Mouse (Mus musculus): ENCODE results near the gene Comt.

The Comt gene

GRCm38 (mm10) chr16:18433341-18433920 is 6.8 kb upstream of the Comt start:
- no peak for DNase-seq (ENCODE audit: low spot score)

- no peak for DNase-seq (ENCODE audit: low spot score)
Measured at GRCm38 (mm10) chr16:18430641-18431212, 4.1 kb upstream of the Comt start.

DNA sequence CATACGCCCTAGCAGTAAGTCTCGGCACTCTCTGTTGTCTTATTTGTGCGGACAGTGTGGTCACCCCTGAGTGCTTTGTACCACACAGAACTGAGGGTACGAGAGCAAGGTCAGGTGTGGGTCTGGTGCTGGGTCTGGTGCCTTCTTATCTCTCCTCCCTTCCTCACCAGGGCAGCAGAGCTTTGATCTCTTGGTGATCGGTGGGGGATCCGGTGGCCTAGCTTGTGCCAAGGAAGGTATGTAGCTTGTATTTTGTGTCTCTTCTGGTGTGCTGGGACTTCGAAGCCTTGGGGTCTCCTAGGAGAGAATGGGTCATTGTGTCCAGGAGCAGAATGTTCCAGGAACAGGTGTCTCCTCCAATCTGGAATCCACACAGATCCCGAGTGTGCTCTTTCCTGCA is 3.0 kb upstream of the Comt start:
- DNase-seq (ENCODE audit: low spot score), result no peak

GRCm38 (mm10) chr16:18428516-18429042 is 1.9 kb upstream of the Comt start:
- peak; percentile 68 for DNase-seq (ENCODE audit: low spot score)

GRCm38 (mm10) chr16:18428011-18428515 is 1.4 kb upstream of the Comt start:
- no peak for DNase-seq (ENCODE audit: low spot score)

DNA sequence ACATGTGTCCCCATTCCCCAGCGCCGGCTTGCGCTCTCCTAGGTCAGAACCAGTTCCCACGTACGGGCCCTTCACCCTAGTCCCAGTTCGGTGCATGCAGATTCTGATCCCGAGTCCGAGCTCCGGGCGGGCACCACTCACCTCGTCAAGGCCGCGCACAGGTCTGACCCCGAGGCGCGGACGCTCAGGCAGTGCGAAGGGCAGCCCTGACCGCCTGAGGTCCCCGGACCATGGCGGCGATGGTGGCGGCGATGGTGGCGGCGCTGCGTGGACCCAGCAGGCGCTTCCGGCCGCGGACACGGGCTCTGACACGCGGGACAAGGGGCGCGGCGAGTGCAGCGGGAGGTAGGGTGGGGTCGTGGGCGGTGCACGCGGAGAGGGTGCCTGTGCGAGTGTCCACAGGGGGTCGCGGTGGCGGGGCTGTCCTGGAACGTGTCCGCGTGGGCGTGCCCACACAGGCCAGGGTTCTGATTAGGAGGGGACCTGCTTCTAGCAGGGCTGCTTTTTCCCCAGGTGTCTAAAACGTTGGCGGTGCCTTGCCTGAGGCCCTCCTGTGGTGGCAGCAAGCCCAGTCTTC is 349 bp downstream of the Comt start, which contains the start of gene Txnrd2:
Gene Txnrd2, plus strand, starts transcription at position 170 of the 577 bp plus-strand sequence.
- peak; percentile 84 for DNase-seq (ENCODE audit: low spot score)

DNA sequence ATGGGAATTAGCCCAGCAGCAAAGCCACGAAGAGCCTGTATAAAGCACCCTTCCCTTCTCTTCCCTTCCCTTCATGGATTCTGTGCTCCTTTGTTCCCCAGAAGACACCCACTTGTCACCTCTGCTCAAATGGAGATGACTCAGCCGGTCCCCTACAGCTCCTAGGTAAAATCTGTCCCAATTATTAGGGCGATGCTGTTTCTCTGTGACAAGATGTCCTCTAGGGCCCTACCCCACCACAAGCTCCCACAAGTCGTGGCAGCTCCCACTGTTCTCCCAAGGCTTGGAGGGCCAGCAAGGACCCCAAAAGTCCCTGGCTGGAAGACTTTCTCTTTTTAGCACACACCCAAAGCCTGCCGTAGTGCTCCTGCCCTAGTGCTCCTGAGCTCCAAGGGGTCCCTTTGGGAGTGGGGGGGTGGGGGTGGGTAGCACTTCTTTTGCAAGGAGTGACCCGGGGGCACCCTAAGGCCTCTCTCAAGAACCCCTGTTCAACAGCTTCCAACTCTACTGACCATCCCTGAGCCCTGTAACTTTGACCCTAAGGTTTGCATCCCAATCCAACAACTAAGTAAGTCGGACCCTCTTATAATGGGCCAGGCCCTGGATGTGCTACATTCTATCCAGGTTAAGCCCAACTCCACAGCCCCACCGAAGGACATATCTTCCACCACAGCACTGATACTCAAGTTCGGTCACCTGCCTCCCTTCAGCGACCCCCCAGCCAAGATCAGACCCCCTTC is 1.0 kb downstream of the Comt start:
- DNase-seq (ENCODE audit: low spot score), result no peak

DNA sequence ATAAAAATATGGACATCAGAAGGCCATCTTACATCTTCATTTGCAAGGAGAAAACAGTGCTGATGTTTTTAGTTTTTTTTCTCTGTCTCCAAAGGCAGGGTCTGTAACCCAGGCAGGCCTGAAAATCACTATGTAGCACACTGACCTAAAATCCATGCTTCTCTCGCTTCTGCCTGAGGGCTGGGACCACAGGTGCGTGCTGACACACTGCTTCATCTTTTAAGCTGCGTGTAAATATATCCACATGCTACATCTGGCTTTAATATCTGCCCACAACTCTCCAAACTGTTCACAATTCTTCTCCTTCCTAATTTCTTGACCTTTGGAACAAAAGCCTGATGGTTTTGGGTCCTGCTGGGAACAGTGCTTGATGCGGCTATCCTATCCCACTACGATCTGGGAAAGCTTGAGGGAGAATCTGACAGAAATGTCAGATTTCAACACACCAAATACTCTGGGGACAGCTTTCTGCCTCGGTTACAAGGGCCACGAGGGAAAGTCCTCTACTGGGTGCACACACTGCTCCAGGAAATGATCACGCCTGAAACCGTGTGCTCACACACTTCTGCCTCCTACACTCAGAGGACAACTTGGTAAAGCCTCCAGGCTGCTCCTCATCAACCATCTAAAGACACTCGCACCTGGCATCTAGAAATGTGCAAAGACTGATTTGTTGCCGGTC is 2.1 kb downstream of the Comt start:
- DNase-seq (ENCODE audit: low spot score), result no peak

GRCm38 (mm10) chr16:18423915-18424265 is 2.8 kb downstream of the Comt start:
- no peak for DNase-seq (ENCODE audit: low spot score)

- DNase-seq (ENCODE audit: low spot score), result no peak
Measured at GRCm38 (mm10) chr16:18423203-18423914, 3.3 kb downstream of the Comt start.

- DNase-seq (ENCODE audit: low spot score), result no peak
Measured at GRCm38 (mm10) chr16:18420571-18420970, 6.1 kb downstream of the Comt start.

- DNase-seq (ENCODE audit: low spot score), result no peak
Measured at GRCm38 (mm10) chr16:18419603-18420026, 7.0 kb downstream of the Comt start.

- no peak for DNase-seq (ENCODE audit: low spot score)
Measured at GRCm38 (mm10) chr16:18418756-18419602, 7.7 kb downstream of the Comt start.

- no peak for DNase-seq (ENCODE audit: low spot score)
Measured at GRCm38 (mm10) chr16:18417491-18417890, 9.2 kb downstream of the Comt start.

DNA sequence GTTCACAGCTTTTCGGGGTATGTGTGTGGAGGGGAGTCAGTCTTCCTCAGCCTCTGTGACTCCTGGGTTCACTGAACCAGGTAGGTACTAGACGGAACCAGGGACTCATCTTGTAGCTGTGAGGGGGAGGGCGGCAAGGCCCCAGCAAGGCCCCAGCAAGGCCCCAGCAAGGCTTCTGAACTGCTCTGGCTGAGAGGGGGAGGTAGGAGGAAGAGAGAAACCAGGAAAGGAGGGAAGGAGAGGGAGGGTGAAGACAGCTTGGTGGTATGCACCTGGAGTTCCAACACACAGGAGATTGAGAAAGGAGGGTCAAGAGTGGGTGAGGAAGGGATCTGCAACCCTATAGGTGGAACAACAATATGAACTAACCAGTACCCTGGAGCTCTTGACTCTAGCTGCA is 9.8 kb downstream of the Comt start:
- no peak for DNase-seq (ENCODE audit: low spot score)

DNA sequence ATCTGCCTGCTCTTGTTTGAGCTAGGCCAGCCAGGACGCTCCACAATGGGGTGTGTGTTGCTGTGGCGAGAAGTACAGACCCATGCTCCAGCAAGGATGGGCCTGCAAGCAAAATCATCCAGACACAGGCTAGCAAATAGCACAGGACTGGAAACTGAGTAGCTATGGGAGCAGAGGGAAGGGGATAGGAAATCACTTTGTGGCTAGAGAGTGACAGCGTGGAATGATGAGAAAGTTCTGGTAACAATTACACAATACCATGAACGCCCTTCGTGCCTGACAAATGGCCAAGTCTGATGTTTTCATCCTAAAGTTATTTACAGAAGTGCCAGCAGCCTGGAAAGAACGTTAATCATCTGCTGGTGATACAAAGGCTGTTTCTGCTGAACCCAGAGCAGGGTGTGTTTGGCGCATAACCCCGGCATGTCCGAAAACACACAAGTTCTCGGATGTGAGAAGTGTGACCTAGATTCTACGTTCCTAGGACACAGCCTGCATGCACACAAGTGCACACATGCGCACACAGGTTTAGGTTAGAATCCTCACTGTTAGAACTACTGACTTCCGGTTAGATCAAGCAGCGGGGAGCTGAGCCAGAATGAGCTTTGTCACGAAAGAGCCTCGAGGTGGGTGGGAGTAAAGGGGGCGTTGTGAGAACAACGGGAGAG is 10.4 kb downstream of the Comt start:
- DNase-seq (ENCODE audit: low spot score), result no peak

- DNase-seq (ENCODE audit: low spot score), result no peak
Measured at GRCm38 (mm10) chr16:18413032-18413816, 13.4 kb downstream of the Comt start.

GRCm38 (mm10) chr16:18411802-18412476 is 14.7 kb downstream of the Comt start:
- no peak for DNase-seq (ENCODE audit: low spot score)
